Mouse (Mus musculus) heart, embryonic 16.5 days (tissue): ENCODE data around the gene Agbl2. TPM values are rescaled to one million over a fixed set of nuclear protein-coding genes. Genes with fewer than 3 reads are reported as not detected.

Experiments used
- ATAC-seq: fragments of 200-750 bp; cut with Nextera tagmentation; replicated peaks from 2 replicates; pipeline ENCODE4 v1.8.0; 2017; ENCODE audit warnings: moderate number of reproducible peaks; ENCODE audit not compliant: insufficient read depth, low FRiP score; ENCODE audit errors: extremely low read depth
- H3K27ac ChIP-seq: fragments of 300-500 bp; sonication (generic); 2 replicates; pipeline ENCODE4 v1.5.1; 2014; ENCODE audit warnings: mild to moderate bottlenecking, low read length, control low read depth, moderate library complexity
- H3K27me3 ChIP-seq: fragments of 300-500 bp; sonication (generic); 2 replicates; pipeline ENCODE4 v1.6.1; 2014; ENCODE audit warnings: low read length, mixed read lengths; ENCODE audit not compliant: control insufficient read depth, insufficient read depth
- H3K36me3 ChIP-seq: fragments of 300-500 bp; sonication (generic); 2 replicates; pipeline ENCODE4 v1.6.1; 2014; ENCODE audit not compliant: control insufficient read depth, insufficient read depth
- H3K4me1 ChIP-seq: fragments of 300-500 bp; sonication (generic); 2 replicates; pipeline ENCODE4 v1.6.1; 2014; ENCODE audit warnings: low read length, mixed read lengths; ENCODE audit not compliant: control insufficient read depth, insufficient read depth
- H3K4me2 ChIP-seq: fragments of 300-500 bp; sonication (generic); 2 replicates; pipeline ENCODE4 v1.6.1; 2014; ENCODE audit warnings: low read depth, mild to moderate bottlenecking, control low read depth, low read length
- H3K4me3 ChIP-seq: fragments of 300-500 bp; sonication (generic); 2 replicates; pipeline ENCODE4 v1.5.1; 2014; ENCODE audit warnings: mild to moderate bottlenecking, control low read depth, low read length
- H3K9ac ChIP-seq: fragments of 300-500 bp; sonication (generic); 2 replicates; pipeline ENCODE4 v1.6.1; 2014; ENCODE audit warnings: low read length, control low read depth
- H3K9me3 ChIP-seq: fragments of 300-500 bp; sonication (generic); replicated peaks from 2 replicates; pipeline ENCODE4 v1.6.1; 2016; ENCODE audit warnings: low read length; ENCODE audit not compliant: control insufficient read depth
- WGBS: fragments of 180-500 bp; shearing (Covaris S2); extraction: QIAGEN DNeasy Blood & Tissue Kit; methylation state at CpG from one replicate; pipeline ENCODE4 v1.1.7; 2014; 5-methylcytosine and 5-hydroxymethylcytosine counted together
- polyA plus RNA-seq: library from polyadenylated mRNA; unstranded; fragments of >200 nt; fragmentation: Nextera tagmentation; extraction: Ambion mirVana; gene quantifications from 2 replicates; pipeline ENCODE4 v1.2.1, GENCODE M21; 2015

The Agbl2 gene
- polyA plus RNA-seq, 1 experiment from 2014 or later: 1.9 TPM

DNA sequence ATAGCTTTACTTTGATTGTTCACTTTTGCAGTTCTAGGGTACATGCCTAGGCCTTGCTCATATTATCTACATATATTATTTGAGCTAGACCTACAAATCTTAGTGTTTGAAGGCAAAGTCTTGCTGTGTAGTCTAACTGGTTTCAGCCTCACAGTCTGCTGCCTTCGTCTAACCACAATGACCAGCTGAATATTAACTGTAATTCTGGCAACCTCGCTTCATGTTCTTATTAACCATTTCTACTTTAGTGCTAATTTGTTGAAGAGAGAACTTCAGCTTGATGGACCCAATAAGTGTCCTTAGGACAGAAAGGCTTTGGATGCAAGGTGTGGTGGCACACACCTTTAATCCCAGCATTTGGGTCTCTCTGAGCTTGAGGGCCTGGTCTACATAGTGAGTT, 5.6 kb downstream of the Agbl2 start:
- Histone ChIP-seq H3K4me2 (no peak overlapping the region), H3K9ac (no peak overlapping the region), H3K4me3 (no peak overlapping the region), H3K9me3 (no peaks in the 10 kb centered on the region), H3K27me3 (no peaks in the 10 kb centered on the region), H3K4me1 (no peaks in the 10 kb centered on the region), H3K27ac (no peak overlapping the region), H3K36me3 (no peaks in the 10 kb centered on the region)
- 87% methylated on average over 2 of the region's 2 CpGs for WGBS
- ATAC-seq: no peak

DNA sequence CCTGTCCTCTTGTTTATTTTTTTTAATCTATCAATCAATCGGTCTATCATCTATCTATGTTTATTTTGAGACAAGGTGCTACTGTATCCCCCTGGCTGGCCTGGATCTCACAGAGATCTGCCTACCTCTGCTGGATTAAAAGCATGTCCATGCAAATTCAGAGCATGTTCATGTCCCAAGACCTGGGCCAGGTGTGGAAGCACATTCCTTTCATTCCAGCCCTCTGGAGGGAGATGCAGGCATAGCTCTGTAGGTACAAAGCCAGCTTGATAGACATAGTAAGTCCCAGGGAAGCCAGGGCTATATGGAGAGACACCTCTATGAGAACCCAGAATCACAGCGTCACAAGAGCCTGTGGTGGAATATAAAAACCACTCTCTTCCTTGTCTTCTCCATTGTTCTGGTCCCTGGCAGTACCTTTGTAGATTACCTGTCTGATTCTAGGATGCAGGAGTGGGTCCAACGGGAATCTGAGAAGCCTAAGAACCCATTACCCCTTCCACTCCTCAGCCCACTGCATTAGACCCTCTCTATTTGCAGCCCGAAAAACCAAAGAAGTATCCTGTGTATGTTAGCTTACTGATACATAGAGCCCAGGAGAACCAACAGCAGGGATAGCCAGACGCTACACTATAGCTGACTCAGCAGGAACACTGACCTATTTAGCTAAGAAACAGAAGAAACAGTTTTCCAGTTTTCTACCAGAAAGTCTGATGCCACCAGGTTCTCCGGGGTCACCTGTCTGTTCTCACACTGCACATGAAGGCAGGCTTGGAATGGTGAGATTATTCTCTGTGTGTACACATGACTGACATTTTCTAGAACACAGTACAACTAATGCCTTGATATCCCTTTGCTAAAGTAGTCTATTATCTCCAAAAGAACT, 26.0 kb downstream of the Agbl2 start:
- H3K36me3 ChIP-seq: no peaks in the 10 kb centered on the region
- no peak overlapping the region for H3K9ac ChIP-seq
- H3K9me3 ChIP-seq: no peaks in the 10 kb centered on the region
- H3K27ac ChIP-seq: no peak overlapping the region
- H3K4me1 ChIP-seq: no peaks in the 10 kb centered on the region
- no peak overlapping the region for H3K4me3 ChIP-seq
- no peaks in the 10 kb centered on the region for H3K27me3 ChIP-seq
- no peak overlapping the region for H3K4me2 ChIP-seq
- WGBS: 81% methylated on average over 6 of the region's 6 CpGs
- no peak for ATAC-seq

DNA sequence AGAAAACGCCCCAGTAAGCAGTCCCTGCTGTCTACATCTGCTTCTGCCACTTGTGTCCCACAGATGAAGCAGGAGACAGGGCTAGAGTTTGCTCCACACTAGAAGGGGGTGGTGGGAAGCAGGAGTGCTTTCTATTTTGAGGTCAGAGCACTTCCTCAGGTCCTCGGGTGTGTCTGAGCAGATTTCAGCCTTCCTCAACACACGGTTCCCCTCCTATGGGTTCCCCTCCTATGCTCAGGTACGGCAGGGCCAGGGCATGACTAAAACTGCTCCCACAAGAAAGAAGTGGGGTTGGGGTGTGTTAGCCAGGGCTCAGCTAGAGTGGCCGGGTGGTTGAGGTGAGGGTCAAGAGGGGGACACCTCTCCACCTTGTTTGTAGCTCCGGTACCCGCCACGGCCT, 28.2 kb downstream of the Agbl2 start:
- Histone ChIP-seq H3K36me3 (no peaks in the 10 kb centered on the region), H3K4me2 (no peak overlapping the region), H3K4me3 (no peak overlapping the region), H3K27me3 (no peaks in the 10 kb centered on the region), H3K27ac (no peak overlapping the region), H3K9me3 (no peaks in the 10 kb centered on the region), H3K4me1 (no peaks in the 10 kb centered on the region), H3K9ac (no peak overlapping the region)
- no peak for ATAC-seq
- WGBS: 69% methylated on average over 8 of the region's 8 CpGs

DNA sequence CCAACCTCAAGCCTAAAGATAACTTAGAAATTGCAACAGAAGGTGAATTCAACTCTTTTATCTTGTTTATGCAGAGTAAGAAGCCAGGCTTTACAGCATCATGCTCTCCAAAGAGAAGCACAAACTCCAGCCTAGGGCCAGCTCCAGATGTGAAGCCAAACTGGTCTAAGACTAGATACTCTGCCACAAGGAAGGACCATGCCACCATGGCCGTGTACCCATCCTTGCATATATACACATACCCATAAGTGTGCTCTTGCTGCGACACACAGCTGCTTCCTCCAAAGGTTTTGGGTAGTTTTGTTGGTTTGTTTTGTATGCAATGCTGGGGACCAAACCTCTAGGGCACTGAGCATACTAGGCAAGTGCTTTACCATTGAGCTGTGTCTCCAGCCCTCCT, 32.7 kb downstream of the Agbl2 start:
- WGBS: 73% methylated on average over 2 of the region's 2 CpGs
- Histone ChIP-seq H3K4me2 (no peak overlapping the region), H3K4me1 (no peaks in the 10 kb centered on the region), H3K9me3 (no peaks in the 10 kb centered on the region), H3K27me3 (no peaks in the 10 kb centered on the region), H3K4me3 (no peak overlapping the region), H3K9ac (no peak overlapping the region), H3K36me3 (no peaks in the 10 kb centered on the region), H3K27ac (no peak overlapping the region)
- ATAC-seq: no peak

DNA sequence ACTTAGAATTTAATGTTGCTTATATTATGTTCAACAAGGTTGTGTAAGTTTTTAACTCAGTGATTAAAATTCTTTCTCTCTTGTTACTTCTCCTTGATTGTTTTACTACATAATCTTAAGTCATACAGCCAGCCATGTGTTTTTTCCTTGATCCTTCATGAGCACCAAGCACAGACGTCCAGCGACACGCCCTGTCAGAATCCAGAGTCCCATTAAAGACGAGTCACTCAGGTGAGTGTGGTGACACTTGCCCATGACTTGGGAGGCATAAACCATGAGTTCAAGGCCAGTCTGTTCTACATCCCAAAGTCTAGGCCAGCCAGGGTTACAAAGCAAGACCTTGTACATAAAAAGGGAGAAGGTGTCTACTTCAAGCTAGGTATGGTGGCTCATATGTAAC, 33.6 kb downstream of the Agbl2 start:
- no peaks in the 10 kb centered on the region for H3K4me1 ChIP-seq
- H3K27me3 ChIP-seq: no peaks in the 10 kb centered on the region
- H3K4me2 ChIP-seq: no peak overlapping the region
- no peaks in the 10 kb centered on the region for H3K9me3 ChIP-seq
- no peak for ATAC-seq
- no peaks in the 10 kb centered on the region for H3K36me3 ChIP-seq
- H3K27ac ChIP-seq: no peak overlapping the region
- no peak overlapping the region for H3K9ac ChIP-seq
- no peak overlapping the region for H3K4me3 ChIP-seq
- WGBS: 75% methylated on average over 4 of the region's 4 CpGs

DNA sequence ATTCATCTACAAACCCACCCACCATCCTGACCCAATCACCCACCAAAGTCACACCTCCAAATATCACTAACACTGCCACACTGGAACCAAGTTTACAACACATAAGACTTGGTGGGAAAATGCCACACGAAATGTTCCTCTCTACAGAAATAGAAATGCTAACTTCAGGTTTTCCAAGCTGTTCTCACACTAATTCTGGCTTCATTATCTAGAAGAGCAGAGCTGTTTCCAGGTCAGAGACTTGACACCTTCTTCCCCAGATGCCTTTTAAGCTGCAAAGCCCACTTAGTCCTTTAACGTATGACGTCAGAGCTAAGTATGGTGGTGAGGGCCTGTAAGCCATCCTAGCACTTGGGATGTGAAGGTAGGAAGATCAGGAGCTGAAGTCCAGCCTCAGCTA, 36.2 kb downstream of the Agbl2 start:
- H3K9me3 ChIP-seq: no peaks in the 10 kb centered on the region
- H3K4me2 ChIP-seq: no peak overlapping the region
- H3K36me3 ChIP-seq: no peaks in the 10 kb centered on the region
- H3K4me1 ChIP-seq: no peaks in the 10 kb centered on the region
- H3K27ac ChIP-seq: no peak overlapping the region
- ATAC-seq: no peak
- H3K9ac ChIP-seq: no peak overlapping the region
- H3K4me3 ChIP-seq: no peak overlapping the region
- no peaks in the 10 kb centered on the region for H3K27me3 ChIP-seq
- 62% methylated on average over 3 of the region's 3 CpGs for WGBS

DNA sequence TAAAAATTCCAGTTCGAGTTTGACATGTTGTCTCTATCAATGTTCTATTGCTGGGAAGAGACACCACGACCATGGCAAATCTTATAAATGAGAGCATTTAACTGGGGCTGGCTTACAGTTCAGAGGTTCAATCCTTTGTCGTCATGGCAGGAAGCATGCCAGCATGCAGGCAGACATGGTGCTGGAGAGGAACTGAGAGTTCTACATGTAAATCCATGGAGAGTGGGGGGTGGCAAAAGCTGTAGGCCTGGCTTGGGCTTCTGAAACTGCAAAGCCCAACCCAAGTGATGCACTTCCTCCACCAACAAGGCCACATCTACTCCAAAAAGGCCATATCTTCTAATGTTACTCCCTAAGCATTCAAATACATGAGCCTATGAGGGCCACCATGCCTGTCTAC, 38.4 kb downstream of the Agbl2 start:
- 80% methylated on average over 3 of the region's 3 CpGs for WGBS
- H3K4me3 ChIP-seq: no peak overlapping the region
- H3K4me1 ChIP-seq: no peaks in the 10 kb centered on the region
- H3K9me3 ChIP-seq: no peaks in the 10 kb centered on the region
- no peaks in the 10 kb centered on the region for H3K36me3 ChIP-seq
- H3K9ac ChIP-seq: no peak overlapping the region
- no peak overlapping the region for H3K27ac ChIP-seq
- ATAC-seq: no peak
- no peaks in the 10 kb centered on the region for H3K27me3 ChIP-seq
- no peak overlapping the region for H3K4me2 ChIP-seq

DNA sequence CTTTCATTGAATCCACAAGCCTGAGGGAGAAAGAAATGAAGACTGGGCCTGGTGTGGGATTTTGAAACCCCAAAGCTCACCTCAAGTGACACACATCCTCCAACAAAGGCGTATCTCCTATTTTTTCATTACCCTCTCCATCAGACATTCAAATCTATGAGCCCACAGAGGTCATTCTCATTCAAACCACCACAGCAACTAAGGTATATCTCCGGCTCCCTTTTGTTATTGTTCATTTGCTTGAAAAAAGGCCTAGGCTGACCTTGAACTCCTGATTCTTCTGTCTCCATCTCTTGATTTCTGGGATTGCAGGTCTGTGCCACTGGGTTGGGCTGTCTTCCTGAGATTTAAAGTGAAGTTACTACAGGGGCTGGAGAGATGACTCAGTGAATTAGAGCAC, 40.5 kb downstream of the Agbl2 start:
- ATAC-seq: no peak
- no peak overlapping the region for H3K4me2 ChIP-seq
- no peak overlapping the region for H3K27ac ChIP-seq
- no peaks in the 10 kb centered on the region for H3K4me1 ChIP-seq
- H3K36me3 ChIP-seq: no peaks in the 10 kb centered on the region
- H3K4me3 ChIP-seq: no peak overlapping the region
- WGBS: 87% methylated on average over 2 of the region's 2 CpGs
- H3K27me3 ChIP-seq: no peaks in the 10 kb centered on the region
- H3K9ac ChIP-seq: no peak overlapping the region
- H3K9me3 ChIP-seq: no peaks in the 10 kb centered on the region

DNA sequence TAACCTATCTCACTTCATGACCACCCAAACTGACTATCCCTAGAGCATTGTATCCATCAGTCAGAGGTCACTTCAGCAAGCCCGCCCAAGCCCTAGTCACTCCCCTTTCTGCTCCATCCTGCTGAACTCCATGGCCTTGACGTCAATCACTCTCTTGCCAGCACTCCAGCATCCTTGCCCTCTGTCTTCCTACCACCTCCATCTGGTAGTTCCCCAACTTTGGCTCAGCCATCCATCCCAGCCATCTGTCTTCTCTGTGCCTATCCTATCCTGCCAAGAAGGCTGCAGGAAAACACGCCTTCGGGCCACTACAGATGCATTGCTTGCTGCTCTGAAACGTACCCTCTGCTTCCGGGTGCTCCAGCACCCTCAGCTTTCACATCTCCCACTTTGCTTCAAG, 41.3 kb downstream of the Agbl2 start:
- Histone ChIP-seq H3K9ac (no peak overlapping the region), H3K4me1 (no peaks in the 10 kb centered on the region), H3K9me3 (no peaks in the 10 kb centered on the region), H3K27ac (no peak overlapping the region), H3K36me3 (no peaks in the 10 kb centered on the region), H3K4me3 (no peak overlapping the region), H3K27me3 (no peaks in the 10 kb centered on the region), H3K4me2 (no peak overlapping the region)
- WGBS: 82% methylated on average over 6 of the region's 6 CpGs
- ATAC-seq: no peak
